Mouse (Mus musculus) skeletal muscle tissue, adult 2 months (tissue): ENCODE results near the gene Chpf2.
"Not testable (repeated sequence)": the region's sequence is repeated elsewhere in the genome, so short reads cannot be mapped to it uniquely, and the experiment has no call there.

Experiments
- DNase-seq: peaks from one replicate; pipeline ENCODE4 v3.0.0-alpha.2; 2012; ENCODE audit warnings: low read depth, low spot score

Gene Chpf2

DNA sequence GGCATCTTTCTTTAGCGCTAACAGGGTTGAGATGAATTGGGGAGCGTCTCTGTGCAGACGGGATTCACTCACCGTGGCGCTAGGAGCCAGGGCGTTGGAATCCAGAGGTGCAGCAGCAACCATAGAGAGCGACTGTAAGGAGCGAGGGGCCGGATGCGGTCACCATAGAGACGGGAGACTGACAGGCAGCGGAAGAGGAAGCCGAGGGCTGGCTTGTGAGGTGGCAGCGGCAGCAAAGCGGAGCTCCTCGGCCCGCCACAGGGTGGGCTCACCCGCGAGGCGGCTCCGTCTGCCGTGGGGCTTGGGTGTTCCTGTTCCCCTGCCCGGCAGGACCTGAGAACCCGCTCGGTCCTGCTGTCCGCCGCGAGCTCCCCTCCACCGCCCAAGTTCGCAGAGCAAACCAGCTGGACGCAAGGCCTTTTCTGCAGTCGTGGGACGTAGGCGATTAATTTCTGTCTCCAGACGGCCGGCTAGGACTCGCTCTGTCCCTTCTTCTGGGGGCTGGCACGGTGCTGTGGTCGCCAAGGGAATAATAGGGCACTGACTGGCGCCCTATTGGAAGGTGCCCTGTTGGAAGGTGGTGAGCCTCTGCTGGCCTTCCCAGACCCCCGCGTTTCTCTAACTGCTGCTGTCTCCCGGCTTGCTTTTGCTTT is at the start of gene Chpf2:
Gene Chpf2, plus strand, starts transcription at position 195 of the 653 bp plus-strand sequence.
- DNase-seq: peak; percentile 79

DNA sequence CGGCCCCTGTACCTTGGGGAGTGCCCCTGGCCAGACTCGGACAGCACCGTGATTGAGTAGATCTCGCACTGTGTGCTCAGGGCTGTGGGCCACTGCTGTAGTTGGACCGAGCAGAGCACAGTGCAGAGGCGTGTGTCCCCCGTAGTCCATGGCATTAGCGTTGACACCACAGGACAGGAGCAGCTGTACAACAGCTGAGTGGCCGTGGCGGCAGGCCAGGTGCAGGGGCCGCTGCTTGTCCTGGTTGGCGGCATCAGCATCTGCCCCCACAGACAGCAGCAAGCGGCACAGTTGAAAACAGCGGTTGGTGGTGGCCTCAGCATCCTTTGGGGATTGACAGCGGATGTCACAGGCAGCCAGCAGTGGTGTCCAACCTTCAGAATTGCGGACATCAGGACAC is 48.9 kb upstream of the Chpf2 start:
- peak; percentile 72 for DNase-seq

- no peak for DNase-seq
These were observed 46.8 kb upstream of the Chpf2 start for GRCm38 (mm10) chr5:24539571-24540296.

GRCm38 (mm10) chr5:24540387-24541143 is 46.0 kb upstream of the Chpf2 start, which contains the start of gene Asb10:
Gene Asb10, minus strand, starts transcription at chr5:24540978.
- DNase-seq: peak; percentile 91

- no peak for DNase-seq
These were observed 45.4 kb upstream of the Chpf2 start for GRCm38 (mm10) chr5:24541144-24541569.

GRCm38 (mm10) chr5:24542643-24543042 is 43.9 kb upstream of the Chpf2 start:
- DNase-seq: no peak

GRCm38 (mm10) chr5:24550598-24551316 is 35.8 kb upstream of the Chpf2 start:
- DNase-seq: no peak

DNA sequence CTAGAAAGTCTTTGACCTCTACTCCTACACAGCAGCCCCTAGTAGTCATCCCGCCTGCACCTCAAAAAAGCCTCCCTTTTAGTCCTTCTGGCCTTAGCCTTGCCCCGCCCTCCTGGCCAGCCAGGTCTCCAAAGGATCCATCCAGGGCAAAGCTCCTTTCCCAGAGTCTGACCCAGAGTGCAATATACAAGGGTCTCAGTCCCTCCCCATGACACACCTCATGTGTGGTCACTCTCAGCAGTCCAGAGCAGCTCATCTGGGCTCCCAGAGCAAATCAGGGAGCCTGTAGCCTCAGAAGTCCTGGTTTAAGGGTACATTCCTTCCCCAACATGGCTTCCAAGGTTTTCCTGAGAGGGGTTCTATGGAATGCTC is 35.2 kb upstream of the Chpf2 start:
- no peak for DNase-seq

GRCm38 (mm10) chr5:24553621-24554244 is 32.8 kb upstream of the Chpf2 start:
- no peak for DNase-seq

GRCm38 (mm10) chr5:24555335-24555734 is 31.2 kb upstream of the Chpf2 start:
- DNase-seq: not testable (repeated sequence)

GRCm38 (mm10) chr5:24556709-24557108 is 29.8 kb upstream of the Chpf2 start, which contains the start of gene 4931409K22Rik:
Gene 4931409K22Rik, minus strand, starts transcription at chr5:24556809.
- DNase-seq: no peak

DNA sequence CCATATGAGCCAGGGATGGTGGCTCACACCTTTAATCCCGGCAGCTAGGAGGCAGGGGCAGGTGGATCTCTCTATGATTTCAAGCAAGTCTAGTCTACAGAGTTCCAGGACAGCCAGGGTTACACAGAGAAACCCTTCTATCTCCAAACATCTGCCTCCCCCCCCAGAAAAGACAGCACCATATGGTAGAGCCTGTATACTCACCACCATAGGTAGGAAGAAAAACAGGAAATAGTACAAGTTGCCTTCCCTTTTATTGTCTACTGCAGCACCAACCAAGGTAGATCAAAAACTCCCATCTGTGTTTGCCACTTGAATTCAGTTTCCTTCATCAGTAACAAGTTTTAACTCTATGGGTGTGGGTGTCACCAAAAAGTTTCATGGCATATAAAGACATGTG is 10.6 kb upstream of the Chpf2 start:
- DNase-seq: no peak

- DNase-seq: no peak
These were observed 9.7 kb upstream of the Chpf2 start for GRCm38 (mm10) chr5:24576801-24577182.

DNA sequence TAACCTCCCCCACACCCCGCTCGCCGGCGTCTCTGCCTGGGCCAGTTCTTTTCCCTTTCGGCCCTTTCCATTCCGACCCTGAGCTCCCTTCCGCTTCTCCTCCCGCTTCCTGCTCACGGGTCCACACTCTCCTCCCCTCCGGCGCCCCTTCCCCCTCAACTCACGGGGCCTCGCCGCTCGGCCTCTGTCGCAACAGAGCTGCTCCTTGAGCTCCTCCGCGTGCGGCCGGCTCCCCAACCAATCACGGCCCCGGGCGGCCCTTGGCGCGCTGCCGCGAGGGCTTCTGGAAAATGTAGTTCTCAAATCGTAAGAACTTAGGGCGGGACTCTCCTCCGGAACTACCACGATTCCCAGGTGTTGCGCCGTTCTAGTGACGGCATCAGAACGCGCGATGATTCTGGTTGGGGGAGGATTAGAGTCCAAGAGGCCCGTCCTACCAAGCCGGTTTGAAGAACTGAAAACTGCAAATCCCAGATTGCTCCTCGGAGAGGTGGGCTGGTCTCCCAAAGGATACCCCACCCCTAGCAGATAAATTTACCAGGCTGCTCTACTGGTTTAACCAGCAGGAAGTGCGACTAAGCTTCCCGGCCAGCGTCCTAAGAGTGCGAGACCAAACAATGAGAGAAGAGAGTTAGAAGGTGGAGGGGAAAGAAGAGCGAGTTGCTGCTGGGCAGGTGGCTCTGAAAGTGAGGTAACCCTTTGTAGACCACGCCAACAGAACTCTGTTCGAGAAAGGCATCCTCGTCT is 9.2 kb upstream of the Chpf2 start, which contains the start of gene Abcf2:
Gene Abcf2, minus strand, starts transcription at position 285 of the 747 bp plus-strand sequence.
- peak; percentile 100 for DNase-seq

DNA sequence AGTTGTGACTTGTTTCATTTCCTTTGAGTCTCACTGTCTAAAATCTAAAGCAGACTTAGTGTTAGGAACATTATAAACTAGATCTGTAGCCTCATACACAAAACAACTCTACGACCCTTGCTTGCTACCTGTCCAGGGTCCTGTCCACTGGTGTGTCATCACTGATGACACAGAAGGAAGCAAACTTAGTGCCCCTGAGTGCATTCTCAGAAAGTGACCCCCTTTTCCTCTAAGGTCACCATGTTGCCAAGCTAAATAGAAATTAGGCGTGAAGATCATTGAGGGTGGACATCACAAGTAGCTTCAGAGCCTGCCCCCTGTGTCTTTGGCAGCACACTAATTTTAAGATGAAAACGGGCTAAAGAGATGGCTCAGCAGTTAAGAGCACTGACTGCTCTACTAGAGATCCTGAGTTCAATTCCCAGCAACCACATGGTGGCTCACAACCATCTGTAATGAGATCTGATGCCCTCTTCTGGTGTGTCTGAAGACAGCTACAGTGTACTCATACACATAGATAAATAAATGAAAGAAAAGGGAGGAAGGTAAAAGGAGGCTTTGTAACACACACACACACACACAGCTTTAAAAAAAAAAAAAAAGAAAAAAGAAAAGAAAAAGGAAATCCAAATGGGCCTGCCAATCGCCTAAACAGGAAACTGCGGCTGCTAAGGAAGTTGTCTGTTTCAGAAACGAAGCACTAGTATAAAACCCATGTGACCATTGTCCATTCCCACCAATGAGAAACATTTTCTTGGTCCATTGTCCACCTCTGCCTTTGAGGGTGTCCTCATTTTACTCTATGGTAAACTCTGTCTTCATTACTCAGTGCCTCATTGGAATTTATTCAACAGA is 8.2 kb upstream of the Chpf2 start:
- no peak for DNase-seq

DNA sequence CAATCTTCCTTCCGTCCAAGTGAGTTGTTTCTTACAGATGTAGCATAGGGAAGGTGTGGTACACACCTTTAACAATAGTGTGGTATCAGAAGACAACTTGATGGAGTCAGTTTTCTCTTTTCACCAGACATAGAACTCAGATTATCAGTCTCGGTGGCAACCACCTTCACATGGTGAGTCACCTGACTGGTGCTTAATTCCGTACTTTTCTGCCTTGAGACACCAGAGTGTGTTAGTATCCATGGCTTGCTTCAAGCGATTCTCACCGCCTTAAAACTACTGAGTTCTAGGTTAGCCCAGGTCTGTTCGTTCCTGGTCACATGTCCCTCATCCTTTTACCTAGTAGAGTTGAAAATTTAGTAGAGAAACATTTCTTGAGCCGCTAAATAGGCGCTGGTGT is 435 bp upstream of the Chpf2 start:
- no peak for DNase-seq

DNA sequence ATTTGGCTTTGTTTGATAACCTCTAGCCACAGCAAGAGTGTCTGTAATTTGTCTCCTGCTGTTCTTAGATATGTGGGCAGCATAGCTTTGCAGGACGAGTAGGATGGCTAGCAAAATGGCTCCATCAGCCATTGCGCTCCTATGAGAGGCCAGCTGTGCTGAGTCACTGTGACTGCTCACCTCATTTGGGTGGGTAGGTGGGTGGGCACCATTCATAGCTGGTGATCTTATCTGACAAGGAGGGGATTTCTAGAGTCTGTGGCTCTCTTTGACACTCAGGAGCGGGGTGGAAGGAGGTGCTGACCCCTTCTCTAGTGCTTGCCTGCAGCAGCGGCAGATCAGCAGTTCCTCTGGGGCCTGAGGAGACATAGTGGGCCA is 648 bp downstream of the Chpf2 start:
- DNase-seq: no peak

GRCm38 (mm10) chr5:24589511-24590500 is 3.3 kb downstream of the Chpf2 start:
- DNase-seq: no peak
